Mouse (Mus musculus) common myeloid progenitor, adult 5-6 weeks (primary cell): ENCODE results near the gene Pimreg. TPM values are rescaled to one million over a fixed set of nuclear protein-coding genes. Genes with fewer than 3 reads are reported as not detected.
A peak's percentile ranks its signal among the peaks of the same experiment; 100 is the strongest.

Experiments used
- ATAC-seq: replicated peaks from 2 replicates; pipeline ENCODE4 v1.8.0; 2016; ENCODE audit warnings: low read depth, mild to moderate bottlenecking, moderate TSS enrichment, inconsistent platforms; ENCODE audit not compliant: poor library complexity, severe bottlenecking
- total RNA-seq: library from RNA; stranded (forward); fragments of 200-1000, 187-1606 nt; gene quantifications from 2 replicates; pipeline ENCODE4 v1.2.3, GENCODE M21; 2017

Gene Pimreg
- 14.9 and 16.1 TPM in 2 replicates for total RNA-seq

DNA sequence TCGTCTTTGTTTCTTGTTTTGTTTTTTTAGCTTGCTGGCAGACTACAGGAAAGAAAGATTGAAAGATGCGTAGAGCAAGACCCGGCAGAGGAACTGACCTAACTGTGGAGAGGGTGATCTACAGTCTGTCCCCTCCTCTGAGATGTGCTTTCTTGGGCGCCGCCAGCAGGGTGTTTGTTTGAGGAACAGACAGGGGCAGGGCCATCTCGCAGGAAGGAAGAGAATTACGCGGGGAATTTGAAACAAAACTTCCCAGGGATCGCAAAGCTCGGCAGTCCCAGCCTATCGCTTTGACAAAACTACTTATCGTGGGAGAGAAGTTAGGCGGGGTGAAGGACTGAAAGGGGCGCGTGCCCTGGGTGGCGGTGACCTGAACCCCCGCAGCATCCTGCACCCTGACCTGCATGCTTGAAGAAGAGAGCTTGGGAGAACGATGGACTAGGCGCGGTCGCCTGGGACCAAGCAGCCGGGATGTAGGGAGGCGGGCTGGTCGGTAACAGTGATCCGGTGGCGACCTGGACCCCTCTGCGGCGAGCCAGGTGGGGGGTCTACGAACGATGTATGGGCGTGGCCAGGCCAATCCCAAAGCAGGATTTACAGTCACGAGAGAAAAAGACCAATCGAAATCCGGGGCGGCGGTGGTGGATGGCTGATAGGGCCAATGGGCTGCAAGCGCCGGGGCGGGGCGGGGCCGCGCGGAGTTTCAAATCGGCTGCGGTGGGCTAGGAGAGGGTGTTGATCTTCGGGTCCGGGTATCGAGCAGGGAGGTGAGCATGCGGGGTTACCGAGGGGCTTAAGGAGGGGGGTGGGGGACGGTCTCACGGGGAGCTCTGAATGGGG is at the start of gene Pimreg:
Pimreg (plus strand) TSS at position 265 of the 840 bp plus-strand sequence.
- peak; percentile 86 for ATAC-seq

DNA sequence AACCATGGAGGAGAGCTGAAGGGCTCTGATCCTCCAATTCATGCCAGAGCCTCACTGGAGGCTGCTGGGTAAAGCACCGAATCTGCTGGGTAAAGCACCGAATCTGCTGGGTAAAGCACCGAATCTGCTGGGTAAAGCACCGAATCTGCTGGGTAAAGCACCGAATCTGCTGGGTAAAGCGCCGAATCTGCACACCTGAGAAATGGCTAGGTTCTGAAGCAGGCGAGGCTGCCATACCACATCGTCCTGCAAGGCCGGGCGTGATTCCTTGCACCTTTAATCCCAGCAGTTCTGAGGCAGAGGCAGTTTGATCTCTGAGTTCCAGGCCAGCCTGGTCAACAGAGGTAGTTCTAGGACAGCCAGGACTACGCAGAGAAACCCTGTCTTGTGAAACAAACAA is 49.4 kb upstream of the Pimreg start:
- ATAC-seq = no peak

DNA sequence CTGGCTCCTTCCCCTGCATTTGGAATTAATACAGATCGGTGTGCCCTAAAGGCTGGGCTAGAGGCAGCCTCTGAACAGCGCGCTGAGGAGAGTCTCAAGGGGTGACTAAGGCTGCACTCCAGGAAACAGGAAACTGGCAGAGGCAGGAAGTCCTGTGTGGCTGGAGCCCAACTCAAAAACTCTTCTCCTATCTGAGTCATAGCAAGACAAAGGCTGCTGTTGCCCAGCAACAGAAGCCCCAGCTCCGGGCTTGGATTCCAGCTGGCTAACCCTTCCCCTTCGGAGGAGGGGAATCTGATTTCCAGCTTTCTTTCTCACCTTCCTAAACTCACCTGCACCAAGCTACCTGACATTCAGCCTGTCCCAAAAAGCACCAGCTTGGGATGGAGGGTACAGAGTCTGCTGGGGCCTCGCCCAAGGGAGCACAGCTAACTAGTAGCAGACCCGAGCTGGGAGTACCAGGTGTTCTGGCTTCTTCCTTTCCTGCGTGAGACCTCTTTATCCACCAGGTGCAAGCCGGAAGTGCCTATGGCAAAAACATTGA is 45.8 kb upstream of the Pimreg start:
- ATAC-seq = peak; percentile 95

DNA sequence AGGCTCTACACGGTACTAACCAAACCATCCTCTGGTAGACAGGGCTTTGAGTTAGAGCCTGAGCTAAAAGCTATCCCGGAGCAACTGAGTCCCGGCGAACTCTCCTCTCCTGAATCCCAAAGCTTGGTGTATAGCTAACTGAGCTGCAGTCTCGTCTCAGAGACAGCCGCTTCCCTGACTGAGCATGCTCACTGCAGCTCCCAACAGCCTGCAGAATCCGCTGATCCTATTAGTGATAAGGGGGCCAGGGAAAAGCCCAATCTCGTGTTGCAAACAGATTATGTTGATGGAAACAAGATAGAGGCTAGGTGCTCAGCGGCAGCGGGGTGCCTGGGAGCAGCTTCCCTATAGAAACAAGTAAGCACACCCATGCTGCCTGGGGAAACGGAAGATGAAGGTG is 45.0 kb upstream of the Pimreg start:
- no peak for ATAC-seq

DNA sequence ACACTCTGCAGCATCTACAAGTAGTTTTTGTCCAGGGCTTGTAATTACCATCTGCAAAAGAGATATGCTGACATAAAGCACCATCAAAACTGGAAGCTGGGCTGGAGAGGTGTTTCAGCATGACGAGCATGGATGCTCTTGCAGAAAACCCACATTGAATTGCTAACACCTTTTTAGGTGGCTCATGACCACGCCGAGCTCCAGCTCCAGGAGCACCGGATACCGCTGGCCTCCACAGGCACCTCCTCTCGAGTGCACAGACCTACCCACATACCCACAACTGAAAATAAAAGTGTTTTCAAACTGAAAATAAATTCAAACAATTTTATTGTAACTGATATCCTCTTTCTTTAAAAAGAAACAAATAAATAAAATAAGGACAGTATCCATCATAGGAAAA is 41.6 kb upstream of the Pimreg start:
- ATAC-seq = no peak

DNA sequence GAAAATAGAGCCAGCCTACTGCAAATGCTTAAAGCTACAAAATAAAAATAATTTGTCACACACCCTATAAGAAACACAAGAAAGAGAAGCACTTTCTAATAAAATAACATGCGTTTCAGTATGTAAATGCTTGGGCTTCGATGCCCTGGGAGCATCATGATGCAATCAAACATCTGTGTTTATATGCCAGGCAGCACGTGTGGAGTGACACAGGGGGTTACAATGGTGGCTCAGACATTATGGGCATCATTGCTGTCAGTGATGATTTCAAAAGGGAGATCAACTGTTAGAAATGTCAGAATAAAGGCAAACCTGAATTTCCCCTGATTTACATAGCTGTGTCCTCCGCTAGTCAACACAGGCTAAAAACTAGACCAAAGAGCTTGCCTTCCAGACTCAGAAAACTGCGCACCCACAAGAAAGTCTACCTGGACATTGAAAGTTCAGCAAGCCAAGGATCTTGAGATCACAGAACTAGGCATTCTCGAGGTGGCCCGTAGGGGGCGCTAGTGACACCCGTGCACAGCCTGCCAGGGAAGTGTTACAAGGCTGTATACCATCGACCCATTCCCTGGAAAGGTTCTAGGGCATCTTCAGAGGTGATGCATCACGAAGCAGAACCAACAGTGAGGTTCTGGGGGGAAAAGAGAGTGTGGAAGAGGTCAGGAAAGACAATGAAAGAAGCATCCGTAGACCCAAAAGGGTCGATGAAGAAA is 39.5 kb upstream of the Pimreg start:
- ATAC-seq = no peak; the same call in 1 of the 2 replicates

DNA sequence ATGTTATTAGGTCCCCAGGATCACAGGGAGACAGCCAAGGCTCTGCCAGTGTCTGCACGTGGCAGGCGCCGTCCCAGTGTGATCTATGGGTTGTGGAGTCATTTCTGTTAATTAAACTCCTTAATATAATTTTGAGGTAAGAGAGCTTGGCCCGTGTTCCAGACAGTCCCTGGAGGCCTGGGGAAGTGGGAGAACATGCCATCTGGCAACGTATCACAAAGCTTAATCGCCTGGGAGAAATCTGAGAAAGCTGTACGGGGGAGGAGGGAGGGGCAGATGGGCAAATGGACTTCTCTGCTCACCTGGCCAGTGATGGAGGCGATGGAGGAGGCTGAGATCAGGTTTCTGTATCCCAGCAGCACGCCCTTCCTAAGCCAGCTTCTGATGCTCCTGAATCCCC is 38.7 kb upstream of the Pimreg start:
- no peak for ATAC-seq

DNA sequence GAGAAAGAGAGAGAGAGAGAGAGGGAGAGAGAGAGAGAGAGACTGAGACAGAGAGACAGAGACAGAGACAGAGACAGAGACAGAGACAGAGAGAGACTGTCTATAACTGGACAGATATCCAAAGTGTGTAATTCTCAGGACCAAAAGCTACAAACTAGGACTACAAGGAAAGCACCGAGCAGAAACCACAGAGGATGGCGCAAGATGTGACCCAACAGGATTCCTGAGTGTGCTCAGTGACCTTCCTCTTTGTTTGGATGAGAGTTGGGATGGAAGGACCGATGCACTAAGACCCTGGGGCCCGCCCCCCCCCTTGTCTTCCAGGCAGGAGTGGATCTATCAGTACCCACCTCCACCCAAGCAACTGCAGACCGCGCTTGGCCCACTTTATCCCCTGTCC is 36.3 kb upstream of the Pimreg start:
- ATAC-seq = no peak

DNA sequence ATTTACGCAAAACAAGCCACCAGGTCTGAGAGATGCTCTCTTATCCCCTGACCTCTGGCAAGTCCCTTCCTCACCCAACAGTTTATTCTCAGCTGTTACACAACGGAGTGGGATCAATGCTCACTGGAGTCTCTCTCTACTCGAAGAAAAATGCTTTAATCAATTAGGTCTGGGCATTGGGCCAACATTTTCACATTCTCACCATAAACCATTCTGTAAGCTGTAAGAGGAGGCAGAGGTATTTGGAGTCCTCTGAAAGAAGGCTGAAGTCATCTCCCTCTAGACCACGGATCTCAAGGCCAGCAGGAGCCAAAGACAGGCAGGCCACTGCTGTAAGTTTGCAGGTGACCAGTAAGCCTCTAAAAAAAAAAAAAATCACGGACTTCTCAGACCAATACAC is 31.5 kb upstream of the Pimreg start:
- no peak for ATAC-seq

DNA sequence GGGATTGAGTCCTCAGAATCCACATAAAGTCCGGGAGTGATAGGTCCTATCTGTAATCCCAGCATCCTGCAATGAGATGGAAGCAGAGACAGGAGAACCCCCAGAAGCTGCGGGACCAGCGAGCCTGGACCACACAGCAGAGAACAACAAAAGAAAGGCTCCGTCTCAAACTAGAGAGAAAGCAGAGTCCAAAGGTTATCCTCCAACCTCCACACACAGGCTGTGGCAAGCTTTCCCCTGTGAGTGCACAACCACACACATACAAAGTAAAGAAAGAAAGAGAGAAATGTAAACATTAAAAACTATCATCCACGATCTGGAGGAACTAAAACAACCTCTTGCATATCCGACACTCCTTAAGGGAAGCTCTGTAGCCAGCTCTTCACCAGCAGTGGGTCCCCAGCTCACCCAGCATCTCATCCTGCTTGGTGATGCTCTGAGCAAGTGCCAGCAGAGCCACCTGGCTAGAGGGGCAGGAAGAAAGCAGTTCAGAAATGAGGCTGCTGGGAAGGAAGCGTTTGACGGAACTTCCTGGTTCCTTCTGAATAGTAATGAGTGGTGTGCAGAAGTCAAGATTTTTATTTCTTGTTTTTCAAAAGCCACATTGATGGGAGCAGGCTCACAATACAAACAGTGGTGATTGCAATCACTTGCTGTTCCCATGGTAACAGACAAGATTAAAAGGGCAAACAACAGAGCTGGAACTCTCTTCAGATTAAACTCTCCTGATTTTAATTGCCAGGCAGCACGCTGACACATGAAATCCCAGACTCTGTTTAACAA is 30.7 kb upstream of the Pimreg start:
- ATAC-seq = no peak

DNA sequence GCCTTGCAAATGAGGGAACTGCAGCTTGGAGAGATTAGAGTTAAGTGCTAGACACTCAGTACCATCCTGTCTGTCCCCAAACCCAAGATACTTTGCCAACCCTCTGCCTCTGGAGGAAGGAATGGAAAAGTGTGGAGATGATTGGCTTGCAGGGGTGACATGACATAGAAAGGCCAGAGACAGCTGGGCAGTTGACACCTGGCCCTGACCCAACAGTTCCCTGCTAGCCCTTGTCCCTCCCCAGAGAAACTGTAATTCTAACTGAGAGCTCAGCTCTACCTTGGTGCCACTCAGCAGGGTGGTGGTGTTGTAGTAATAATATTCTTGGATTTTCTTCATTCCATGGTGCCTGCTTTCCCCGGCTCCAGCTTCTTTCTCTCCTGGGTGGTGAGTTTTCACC is 29.9 kb upstream of the Pimreg start:
- no peak for ATAC-seq

DNA sequence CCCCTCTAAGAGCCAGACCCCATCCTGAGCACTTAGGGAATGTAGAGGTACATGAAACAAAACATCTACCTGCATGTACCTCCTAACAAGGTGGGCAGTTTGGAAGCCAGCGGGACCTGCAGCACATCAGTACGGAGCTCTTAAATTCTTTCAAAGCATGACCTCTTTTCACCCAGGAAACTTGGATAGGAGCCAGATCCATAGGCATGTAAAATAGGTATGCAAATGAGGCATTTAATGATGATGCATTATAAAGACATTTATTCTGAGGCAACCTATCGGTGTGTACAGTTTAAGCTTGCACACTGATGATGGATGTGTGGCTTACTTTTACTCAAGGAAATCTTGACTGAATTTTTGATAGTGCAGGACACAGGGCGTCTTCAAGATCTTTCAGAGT is 27.2 kb upstream of the Pimreg start:
- no peak for ATAC-seq

DNA sequence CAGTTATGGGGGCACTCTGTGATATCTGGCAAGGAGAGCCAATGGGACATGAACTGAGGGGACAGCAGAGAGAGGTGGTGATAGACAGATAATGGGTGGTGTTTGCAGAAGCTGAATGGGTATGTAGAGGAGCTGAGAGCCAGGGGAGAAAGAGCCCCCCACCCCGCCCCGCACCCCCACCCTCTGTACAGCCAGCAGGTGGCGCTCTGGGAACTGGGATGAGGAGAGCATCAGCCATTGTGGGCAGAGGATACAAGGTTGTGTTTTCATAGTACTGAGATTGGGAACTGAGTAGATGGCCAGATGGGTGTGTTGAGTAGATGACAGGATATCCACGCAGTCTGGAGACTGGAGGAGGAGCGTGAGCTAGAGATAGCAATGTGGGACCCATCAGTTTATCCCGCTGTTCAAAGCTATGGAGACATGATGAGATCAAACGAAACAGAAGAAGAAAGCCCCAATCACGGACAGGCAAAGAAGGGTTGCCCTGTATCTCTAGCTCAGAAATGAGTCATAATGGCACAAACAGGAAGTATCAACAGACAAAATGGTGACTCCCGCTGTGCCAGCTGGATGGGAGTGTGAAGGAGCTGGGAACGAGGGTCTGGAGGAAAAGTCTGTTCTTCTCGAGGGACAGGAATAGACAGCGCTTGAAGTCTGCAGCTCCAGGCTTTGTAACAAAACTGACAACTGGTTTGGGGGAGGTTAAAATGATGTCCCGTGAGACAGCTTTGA is 25.1 kb upstream of the Pimreg start:
- no peak for ATAC-seq

DNA sequence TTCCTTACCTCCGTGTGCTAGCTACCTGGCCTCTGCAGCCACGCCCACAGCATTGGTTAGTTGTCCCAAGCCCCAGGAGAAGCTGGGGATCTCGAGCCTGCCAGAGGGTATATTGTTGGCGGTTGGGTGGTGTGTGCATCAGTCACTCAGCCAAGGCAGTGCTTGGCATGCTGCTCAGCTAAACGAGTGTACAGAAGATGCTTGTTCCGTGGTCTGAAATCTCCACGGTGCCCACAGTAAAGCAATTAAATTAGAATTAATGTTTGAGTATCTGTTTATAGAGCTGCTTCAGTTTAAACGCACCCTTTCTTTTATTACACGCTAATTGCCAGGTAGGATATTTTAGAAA is 24.6 kb upstream of the Pimreg start:
- no peak for ATAC-seq

DNA sequence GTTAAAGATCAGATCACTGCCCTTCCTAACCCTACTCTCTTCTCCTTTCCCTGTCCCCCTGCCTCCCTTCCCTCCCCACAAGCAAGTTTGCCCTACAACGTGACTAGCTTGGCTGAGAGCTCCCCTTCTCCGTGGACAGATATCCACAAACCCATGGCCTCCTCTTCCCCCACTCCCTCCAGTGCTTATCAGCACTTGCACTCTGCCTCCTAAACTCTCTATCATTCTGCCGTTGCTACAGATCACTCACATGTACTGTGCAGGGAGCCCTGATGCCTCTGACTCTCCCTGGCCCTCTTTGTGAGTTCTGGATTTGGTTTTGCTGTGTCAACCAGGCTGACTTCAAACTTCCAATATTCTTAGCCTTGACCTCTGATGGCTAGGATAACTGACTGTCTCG is 20.8 kb upstream of the Pimreg start:
- no peak for ATAC-seq

DNA sequence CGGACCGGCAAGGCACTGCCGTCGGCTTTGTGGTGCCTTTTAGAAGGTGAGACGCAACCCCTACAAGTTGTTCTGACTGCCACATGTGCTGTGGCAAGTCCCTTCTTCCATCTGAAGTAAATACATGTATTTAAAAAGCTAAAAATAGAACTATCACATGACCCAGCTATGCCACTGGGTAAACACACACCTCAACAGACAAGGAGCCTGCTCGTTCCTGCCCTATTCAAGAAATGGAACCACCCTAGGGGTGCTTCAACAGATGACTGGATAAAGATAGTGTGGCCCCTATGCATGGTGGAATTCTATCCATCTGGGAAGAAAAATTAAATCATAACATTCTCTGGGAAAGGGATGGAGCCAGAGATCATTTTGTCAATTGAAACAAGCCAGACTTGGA is 19.0 kb upstream of the Pimreg start:
- ATAC-seq = no peak

DNA sequence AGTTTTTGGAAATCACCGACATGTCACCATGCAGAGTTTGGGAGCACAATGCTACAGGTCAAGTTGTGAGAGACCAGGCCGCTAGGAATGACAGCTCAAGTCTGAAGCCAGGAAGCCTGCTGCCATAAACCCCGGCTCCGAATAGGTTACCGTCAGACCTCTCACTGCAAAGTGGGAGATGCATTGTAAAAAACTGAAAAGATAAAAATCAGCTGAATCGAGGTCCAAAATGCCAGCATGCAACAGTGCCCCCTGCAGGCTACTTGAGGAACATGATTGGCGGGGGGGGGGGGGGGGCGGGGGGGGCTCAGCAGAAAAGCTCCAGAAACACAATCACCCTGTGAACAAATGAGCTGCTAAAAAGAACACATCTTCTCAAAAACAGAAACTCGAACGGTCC is 18.3 kb upstream of the Pimreg start:
- ATAC-seq = no peak

DNA sequence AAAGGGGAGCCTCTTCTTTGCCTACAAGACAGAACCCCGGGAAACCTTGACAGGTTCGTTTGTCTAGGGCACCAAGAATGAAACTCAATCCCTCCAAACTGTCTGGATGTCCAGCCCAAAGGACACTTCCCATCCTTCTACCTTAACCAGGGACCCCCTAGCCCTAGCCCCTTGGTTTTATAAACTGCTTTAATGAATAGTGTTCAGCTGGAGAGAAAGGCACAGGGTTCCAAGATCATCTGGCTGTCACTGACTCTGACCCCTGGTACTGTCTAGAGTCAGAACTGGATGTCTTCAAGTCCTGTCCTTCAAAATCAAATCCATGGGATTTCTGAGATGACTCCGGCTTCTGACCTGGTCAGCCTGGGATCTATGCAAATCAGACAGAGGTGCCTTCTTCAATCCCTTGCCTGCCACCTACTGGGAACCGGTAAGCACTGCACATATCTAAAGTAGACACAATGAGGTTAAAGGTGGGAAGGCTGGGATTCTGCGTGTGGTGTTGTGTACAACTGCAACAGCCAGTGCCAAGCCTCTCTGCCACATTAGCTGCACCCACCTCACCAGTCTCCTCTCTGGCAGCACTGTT is 17.5 kb upstream of the Pimreg start:
- peak; percentile 79 for ATAC-seq

DNA sequence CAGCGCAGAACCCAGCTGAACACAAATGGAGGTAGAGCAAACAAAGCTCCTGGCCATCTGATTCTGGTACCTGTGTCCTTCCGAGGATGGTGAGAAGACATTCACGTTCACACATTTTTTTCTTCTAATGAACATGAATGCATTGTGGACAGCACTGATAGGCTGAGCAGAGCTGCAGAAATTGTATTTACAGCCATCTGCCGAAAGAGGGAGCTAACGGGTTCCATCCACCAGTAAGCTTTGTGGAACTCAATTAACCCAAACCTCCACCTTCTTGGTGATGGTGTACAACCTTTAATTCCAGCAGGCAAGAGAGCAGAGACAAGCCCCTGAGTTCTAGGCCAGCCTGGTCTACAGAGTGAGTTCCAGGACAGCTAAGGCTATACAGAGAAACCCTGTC is 16.0 kb upstream of the Pimreg start:
- peak; percentile 64 for ATAC-seq

DNA sequence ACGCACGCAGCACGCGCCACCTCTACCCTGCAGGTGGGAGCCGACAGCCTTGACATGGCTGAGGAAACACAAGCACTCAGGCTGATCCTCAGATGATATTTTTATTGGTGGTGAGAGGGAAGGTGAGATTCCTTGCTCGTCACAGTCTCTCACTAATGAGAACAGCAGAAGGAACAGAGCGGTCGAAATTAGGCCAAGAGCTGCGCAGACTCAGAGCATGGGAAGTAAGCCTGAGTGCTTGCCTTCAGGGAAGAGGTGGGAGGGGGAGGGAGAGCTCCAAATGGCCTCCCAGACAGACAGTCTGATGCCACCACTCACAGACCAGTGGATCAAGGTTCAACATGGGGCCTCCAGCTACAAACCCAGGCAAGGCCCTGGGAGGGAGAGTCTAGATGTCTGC is 15.3 kb upstream of the Pimreg start:
- no peak for ATAC-seq
